Mouse (Mus musculus) midbrain, embryonic 12.5 days (tissue): Measurements from ENCODE around the gene Col23a1. TPM values are rescaled to one million over a fixed set of nuclear protein-coding genes. Genes with fewer than 3 reads are reported as not detected.
"Not testable (repeated sequence)": the region's sequence is repeated elsewhere in the genome, so short reads cannot be mapped to it uniquely, and the experiment has no call there.

ENCODE experiments used
- ATAC-seq: fragments of 200-750 bp; cut with Nextera tagmentation; 2 replicates; pipeline ENCODE4 v1.8.0; 2017; ENCODE audit warnings: low read depth, moderate TSS enrichment, moderate library complexity; ENCODE audit not compliant: low FRiP score
- H3K27ac ChIP-seq: fragments of 300-500 bp; sonication (generic); replicated peaks from 2 replicates; pipeline ENCODE4 v1.5.1; 2016; ENCODE audit warnings: mild to moderate bottlenecking
- H3K27me3 ChIP-seq: fragments of 300-500 bp; sonication (generic); 2 replicates; pipeline ENCODE4 v1.6.1; 2016; ENCODE audit warnings: mild to moderate bottlenecking
- H3K36me3 ChIP-seq: fragments of 300-500 bp; sonication (generic); 2 replicates; pipeline ENCODE4 v1.6.1; 2016
- H3K4me1 ChIP-seq: fragments of 300-500 bp; sonication (generic); 2 replicates; pipeline ENCODE4 v1.6.1; 2016
- H3K4me2 ChIP-seq: fragments of 300-500 bp; sonication (generic); replicated peaks from 2 replicates; pipeline ENCODE4 v1.6.1; 2016; ENCODE audit warnings: mild to moderate bottlenecking, moderate library complexity
- H3K4me3 ChIP-seq: fragments of 300-500 bp; sonication (generic); 2 replicates; pipeline ENCODE4 v1.5.1; 2016; ENCODE audit warnings: mild to moderate bottlenecking
- H3K9ac ChIP-seq: fragments of 300-500 bp; sonication (generic); replicated peaks from 2 replicates; pipeline ENCODE4 v1.6.1; 2016; ENCODE audit warnings: mild to moderate bottlenecking, moderate library complexity
- H3K9me3 ChIP-seq: fragments of 300-500 bp; sonication (generic); 2 replicates; pipeline ENCODE4 v1.6.1; 2016; ENCODE audit warnings: mild to moderate bottlenecking
- WGBS: fragments of 180-500 bp; shearing (Covaris S2); methylation state at CpG from one replicate; pipeline ENCODE4 v1.1.7; 2016; 5-methylcytosine and 5-hydroxymethylcytosine counted together
- polyA plus RNA-seq: library from polyadenylated mRNA; unstranded; fragments of >200 nt; fragmentation: Nextera tagmentation; extraction: Ambion mirVana; gene quantifications from 2 replicates; pipeline ENCODE4 v1.2.1, GENCODE M21; 2016

Gene Col23a1
- polyA plus RNA-seq, 1 experiment from 2014 or later, result 18.3 TPM

DNA sequence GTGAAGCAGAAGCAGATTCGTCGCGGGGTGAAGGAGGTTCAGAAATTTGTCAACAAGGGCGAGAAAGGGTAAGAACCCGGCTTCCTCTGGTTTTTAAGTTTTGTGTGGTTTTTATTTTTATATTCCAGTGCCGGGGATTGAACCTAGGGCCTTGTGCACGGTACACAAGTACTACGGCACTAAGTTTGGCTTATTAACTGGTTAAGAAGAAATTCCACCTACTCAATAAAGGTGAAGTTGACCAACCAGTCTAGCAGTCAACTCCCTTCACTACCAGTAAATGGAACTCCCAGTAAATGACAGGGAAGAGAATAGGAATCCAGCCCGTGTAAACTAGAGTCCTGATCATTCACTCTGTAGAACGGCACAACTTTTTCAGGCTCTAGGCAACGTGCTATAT is 330.4 kb downstream of the Col23a1 start:
- peaks cover 21% of the 10 kb centered on the region for H3K4me1 ChIP-seq
- under 1% methylated on average over 11 of the region's 11 CpGs for WGBS
- peak overlapping the region; percentile 89 for H3K4me3 ChIP-seq
- H3K27ac ChIP-seq, result no peak overlapping the region
- H3K9me3 ChIP-seq, result no peaks in the 10 kb centered on the region
- H3K9ac ChIP-seq, result peak overlapping the region; percentile 68
- peaks cover 39% of the 10 kb centered on the region for H3K36me3 ChIP-seq
- ATAC-seq, result no peak
- H3K27me3 ChIP-seq, result no peaks in the 10 kb centered on the region
- H3K4me2 ChIP-seq, result peak overlapping the region; percentile 72

- no peak overlapping the region for H3K27ac ChIP-seq
- no peak overlapping the region for H3K9ac ChIP-seq
- H3K4me1 ChIP-seq, result peaks cover 12% of the 10 kb centered on the region
- H3K4me2 ChIP-seq, result no peak overlapping the region
- no peaks in the 10 kb centered on the region for H3K27me3 ChIP-seq
- no peak overlapping the region for H3K4me3 ChIP-seq
- H3K9me3 ChIP-seq, result no peaks in the 10 kb centered on the region
- peaks cover 55% of the 10 kb centered on the region for H3K36me3 ChIP-seq
- no peak for ATAC-seq
- WGBS, result 100% methylated on average over 2 of the region's 2 CpGs
These were observed 332.1 kb downstream of the Col23a1 start for GRCm38 (mm10) chr11:51621776-51622175.

GRCm38 (mm10) chr11:51622971-51623491 is 333.3 kb downstream of the Col23a1 start:
- no peaks in the 10 kb centered on the region for H3K9me3 ChIP-seq
- H3K4me3 ChIP-seq, result no peak overlapping the region
- H3K27me3 ChIP-seq, result no peaks in the 10 kb centered on the region
- 90% methylated on average over 7 of the region's 7 CpGs for WGBS
- ATAC-seq, result no peak
- peaks cover 68% of the 10 kb centered on the region for H3K36me3 ChIP-seq
- peaks cover 12% of the 10 kb centered on the region for H3K4me1 ChIP-seq
- H3K4me2 ChIP-seq, result no peak overlapping the region
- no peak overlapping the region for H3K27ac ChIP-seq
- no peak overlapping the region for H3K9ac ChIP-seq

DNA sequence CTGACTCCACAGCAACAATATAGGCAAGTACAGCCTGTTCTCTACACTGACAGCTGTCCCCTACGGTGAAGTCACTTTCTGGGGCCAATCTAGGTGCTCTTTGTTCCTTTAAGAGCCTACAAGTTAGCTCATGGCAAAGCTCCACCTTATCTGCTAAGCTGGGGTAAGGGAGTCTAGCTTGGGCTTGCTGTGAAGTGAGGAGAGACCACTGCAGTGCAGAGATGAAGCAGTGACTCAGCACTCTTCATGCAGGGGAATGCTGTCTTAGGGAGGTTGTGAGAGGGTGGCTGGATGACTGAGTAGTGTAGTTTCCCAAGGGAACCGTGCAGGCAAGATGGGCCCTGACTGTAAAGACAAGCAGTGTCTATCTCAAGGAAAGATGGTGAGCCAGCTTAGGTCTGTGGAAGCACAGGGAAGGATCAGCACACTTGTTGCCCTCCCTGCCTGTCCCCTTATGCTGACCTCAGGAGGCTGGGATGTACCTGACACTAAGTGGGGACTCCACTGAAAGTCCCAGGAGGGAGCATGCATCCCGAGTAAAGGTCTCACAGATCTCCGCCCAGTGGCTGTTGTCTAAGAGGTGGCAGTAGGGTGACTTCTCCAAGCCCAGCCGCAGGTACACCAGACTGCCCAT is 335.6 kb downstream of the Col23a1 start:
- Histone ChIP-seq H3K4me3 (no peak overlapping the region), H3K27me3 (no peaks in the 10 kb centered on the region), H3K27ac (no peak overlapping the region), H3K4me2 (no peak overlapping the region), H3K36me3 (peaks cover 80% of the 10 kb centered on the region), H3K4me1 (peaks cover 9% of the 10 kb centered on the region), H3K9ac (no peak overlapping the region), H3K9me3 (no peaks in the 10 kb centered on the region)
- ATAC-seq, result no peak
- 80% methylated on average over 5 of the region's 5 CpGs for WGBS

DNA sequence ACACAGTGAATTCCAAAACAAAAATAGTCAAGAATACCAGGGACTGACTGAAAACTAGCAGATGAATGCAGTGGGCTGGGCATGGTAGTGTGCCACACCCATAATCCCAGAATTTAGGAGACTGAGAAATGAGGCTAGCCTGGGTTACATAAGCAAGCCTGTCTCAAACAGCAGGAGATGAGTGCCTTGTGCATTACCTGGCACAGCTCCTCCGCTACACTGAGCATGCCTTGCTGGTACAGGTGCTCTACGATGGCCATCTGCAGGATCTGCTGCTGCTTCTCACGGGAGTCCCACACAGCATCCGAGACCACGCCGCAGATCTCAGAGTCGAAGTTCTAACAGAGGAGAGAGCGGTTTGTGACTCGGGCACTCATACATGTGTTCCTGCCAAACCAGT is 337.7 kb downstream of the Col23a1 start:
- WGBS, result 92% methylated on average over 9 of the region's 9 CpGs
- H3K4me1 ChIP-seq, result no peaks in the 10 kb centered on the region
- peaks cover 68% of the 10 kb centered on the region for H3K36me3 ChIP-seq
- no peak overlapping the region for H3K27ac ChIP-seq
- no peak overlapping the region for H3K9ac ChIP-seq
- H3K4me2 ChIP-seq, result no peak overlapping the region
- no peaks in the 10 kb centered on the region for H3K9me3 ChIP-seq
- H3K4me3 ChIP-seq, result no peak overlapping the region
- no peak for ATAC-seq
- H3K27me3 ChIP-seq, result no peaks in the 10 kb centered on the region

DNA sequence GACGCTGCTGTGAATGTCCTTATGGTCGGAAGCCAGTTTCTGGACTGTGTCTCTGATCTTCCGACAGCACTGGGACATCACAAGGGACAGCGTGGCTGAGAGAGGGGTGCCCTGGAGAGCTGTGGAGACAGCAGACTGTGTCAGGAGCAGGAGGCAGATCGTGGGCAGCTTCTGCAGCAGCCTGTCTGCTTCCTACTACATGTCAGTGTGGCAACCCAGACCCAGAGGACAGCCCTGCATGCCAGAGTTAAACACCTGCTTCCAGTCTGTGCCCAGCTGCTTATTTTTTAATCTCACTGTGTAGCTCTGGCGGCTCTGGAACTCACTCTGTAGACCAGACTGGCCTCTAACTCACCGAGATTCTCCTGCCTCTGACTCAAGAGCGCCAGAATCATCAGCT is 338.2 kb downstream of the Col23a1 start:
- H3K27ac ChIP-seq, result no peak overlapping the region
- H3K9ac ChIP-seq, result no peak overlapping the region
- H3K27me3 ChIP-seq, result no peaks in the 10 kb centered on the region
- H3K4me1 ChIP-seq, result no peaks in the 10 kb centered on the region
- H3K4me2 ChIP-seq, result no peak overlapping the region
- ATAC-seq, result no peak
- no peaks in the 10 kb centered on the region for H3K9me3 ChIP-seq
- no peak overlapping the region for H3K4me3 ChIP-seq
- H3K36me3 ChIP-seq, result peaks cover 63% of the 10 kb centered on the region
- WGBS, result 87% methylated on average over 8 of the region's 8 CpGs

DNA sequence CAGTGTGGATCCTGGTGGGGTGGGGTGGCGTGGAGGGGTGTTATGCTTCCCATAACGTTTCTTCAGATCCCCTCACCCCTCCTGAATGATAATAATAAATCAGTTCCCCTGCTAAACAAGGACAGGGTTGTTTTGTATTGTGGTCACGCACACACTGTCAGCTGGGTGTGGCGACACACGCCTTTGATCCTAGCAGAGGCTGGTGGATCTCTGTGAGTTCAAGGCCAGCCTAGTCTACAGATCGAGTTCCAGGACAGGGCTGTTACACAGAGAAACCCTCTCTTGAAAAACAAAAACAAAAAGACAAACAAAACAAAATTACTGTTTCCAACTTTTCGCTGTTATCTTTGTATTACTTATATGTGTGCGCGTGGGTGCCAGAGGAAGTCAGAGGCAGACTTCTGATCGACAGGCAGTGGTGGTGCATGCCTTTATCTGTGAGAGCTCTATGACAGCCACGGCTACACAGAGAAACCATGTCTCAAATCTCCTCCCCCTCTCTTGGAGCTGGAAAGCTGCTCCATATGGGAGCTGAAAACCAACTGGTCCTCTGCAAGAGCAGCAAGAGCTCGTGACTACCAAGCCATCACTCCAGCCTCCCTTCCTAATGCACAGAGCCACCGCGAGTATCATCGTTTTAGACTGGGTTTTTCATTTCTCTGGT is 340.1 kb downstream of the Col23a1 start:
- Histone ChIP-seq H3K4me3 (no peak overlapping the region), H3K36me3 (peaks cover 44% of the 10 kb centered on the region), H3K9me3 (no peaks in the 10 kb centered on the region), H3K4me1 (0 out of 2 replicates have a peak, but pooled peaks cover 1% of the 10 kb centered on the region), H3K27me3 (no peaks in the 10 kb centered on the region), H3K27ac (no peak overlapping the region), H3K4me2 (no peak overlapping the region), H3K9ac (no peak overlapping the region)
- WGBS, result 85% methylated on average over 15 of the region's 15 CpGs
- ATAC-seq, result no peak

DNA sequence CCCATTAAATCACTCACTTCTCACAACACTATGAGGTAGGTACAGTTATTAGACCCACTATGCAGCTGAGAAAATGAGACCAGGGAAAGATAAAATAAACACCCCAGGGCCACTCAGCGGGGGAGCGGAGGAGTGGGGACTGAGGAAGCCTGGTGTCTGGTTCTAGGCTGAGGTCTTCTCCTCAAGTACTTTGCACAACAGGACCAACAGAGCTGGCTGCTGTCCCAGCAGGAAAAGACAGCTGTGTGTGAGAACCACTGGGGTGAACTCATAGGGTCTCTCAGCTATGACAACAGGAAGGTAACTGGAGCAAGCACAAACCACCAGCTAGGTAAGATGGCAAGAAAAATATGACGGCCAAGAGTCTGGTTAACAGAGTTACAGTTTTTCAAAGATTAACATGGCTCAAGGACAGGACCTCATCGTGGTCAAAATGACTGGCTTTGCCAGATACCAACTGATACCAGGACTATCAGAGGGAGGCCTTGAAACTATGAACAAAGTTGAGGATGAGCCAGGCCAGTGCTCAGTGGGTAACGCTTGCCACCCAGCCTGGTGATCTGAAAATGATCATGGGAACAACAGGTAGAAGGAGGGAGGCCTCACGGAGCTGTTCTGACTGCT is 342.5 kb downstream of the Col23a1 start:
- H3K4me1 ChIP-seq, result peaks cover 14% of the 10 kb centered on the region
- H3K27me3 ChIP-seq, result 0 out of 2 replicates have a peak, but pooled peaks cover 2% of the 10 kb centered on the region
- no peak overlapping the region for H3K4me2 ChIP-seq
- WGBS, result 94% methylated on average over 6 of the region's 6 CpGs
- no peak overlapping the region for H3K27ac ChIP-seq
- H3K9me3 ChIP-seq, result no peaks in the 10 kb centered on the region
- no peak overlapping the region for H3K9ac ChIP-seq
- H3K36me3 ChIP-seq, result peaks cover 20% of the 10 kb centered on the region
- H3K4me3 ChIP-seq, result no peak overlapping the region
- no peak for ATAC-seq

DNA sequence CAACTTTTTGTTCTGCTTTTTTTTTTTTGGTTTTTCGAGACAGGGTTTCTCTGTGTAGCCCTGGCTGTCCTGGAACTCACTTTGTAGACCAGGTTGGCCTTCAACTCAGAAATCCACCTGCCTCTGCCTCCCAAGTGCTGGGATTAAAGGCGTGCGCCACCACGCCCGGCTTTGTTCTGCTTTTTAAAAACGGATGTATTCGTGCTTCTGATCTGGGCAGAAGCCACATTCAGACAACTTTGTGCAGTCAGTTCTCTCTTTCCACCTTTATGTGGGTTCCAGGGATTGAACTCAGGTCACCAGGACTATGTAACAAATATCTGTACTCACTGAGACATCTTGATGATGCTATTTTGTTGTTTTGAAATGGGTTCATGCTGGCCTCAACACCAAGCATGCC is 343.5 kb downstream of the Col23a1 start:
- not testable (repeated sequence) for H3K4me2 ChIP-seq, H3K9ac ChIP-seq, ATAC-seq, H3K27ac ChIP-seq, H3K9me3 ChIP-seq, H3K4me3 ChIP-seq
- peaks cover 21% of the 10 kb centered on the region for H3K4me1 ChIP-seq
- WGBS, result 91% methylated on average over 7 of the region's 7 CpGs
- H3K36me3 ChIP-seq, result peaks cover 12% of the 10 kb centered on the region; the same call in 1 of the 2 replicates
- peaks cover 12% of the 10 kb centered on the region; the same call in 1 of the 2 replicates for H3K27me3 ChIP-seq

Other genes starting within 250 kb of the Col23a1 start
- not detected in 2 replicates for gene Olfr1375, start 241.8 kb upstream of the Col23a1 start, polyA plus RNA-seq
- 11.3 and 11.7 TPM in 2 replicates for gene Zfp354a, start 230.7 kb upstream of the Col23a1 start, polyA plus RNA-seq
- gene Gm12569, start 69.4 kb upstream of the Col23a1 start, polyA plus RNA-seq, result not detected in 2 replicates
- gene Clk4, start 28.2 kb upstream of the Col23a1 start, polyA plus RNA-seq, result 148 and 150 TPM in 2 replicates
- 0.20 and 0.85 TPM in 2 replicates for gene BC049762, start 26.9 kb upstream of the Col23a1 start, polyA plus RNA-seq